Mouse (Mus musculus) heart, postnatal 0 days (tissue): ENCODE results near the gene Pax8. TPM values are rescaled to one million over a fixed set of nuclear protein-coding genes. Genes with fewer than 3 reads are reported as not detected.

ENCODE experiments used
- ATAC-seq: fragments of 200-750 bp; cut with Nextera tagmentation; 2 replicates; pipeline ENCODE4 v1.8.0; 2017; ENCODE audit warnings: low read depth, moderate number of reproducible peaks, moderate library complexity; ENCODE audit not compliant: insufficient read depth
- DNase-seq: peaks from one replicate; pipeline ENCODE4 v3.0.0-alpha.2; 2016; ENCODE audit warnings: low spot score
- H3K27ac ChIP-seq: fragments of 300-500 bp; sonication (generic); 2 replicates; pipeline ENCODE4 v1.5.1; 2014; ENCODE audit warnings: low read depth, mild to moderate bottlenecking
- H3K27me3 ChIP-seq: fragments of 300-500 bp; sonication (generic); 2 replicates; pipeline ENCODE4 v1.6.1; 2014; ENCODE audit warnings: low read length, mixed read lengths; ENCODE audit not compliant: control insufficient read depth, insufficient read depth
- H3K36me3 ChIP-seq: fragments of 300-500 bp; sonication (generic); replicated peaks from 2 replicates; pipeline ENCODE4 v1.6.1; 2014; ENCODE audit warnings: low read length, mixed read lengths; ENCODE audit not compliant: control insufficient read depth, insufficient read depth
- H3K4me1 ChIP-seq: fragments of 300-500 bp; sonication (generic); 2 replicates; pipeline ENCODE4 v1.6.1; 2014; ENCODE audit warnings: antibody characterized with exemption; ENCODE audit not compliant: control insufficient read depth, insufficient read depth
- H3K4me2 ChIP-seq: fragments of 300-500 bp; sonication (generic); 2 replicates; pipeline ENCODE4 v1.6.1; 2014; ENCODE audit warnings: low read depth, mild to moderate bottlenecking, low read length, moderate library complexity
- H3K4me3 ChIP-seq: fragments of 300-500 bp; sonication (generic); 2 replicates; pipeline ENCODE4 v1.5.1; 2014; ENCODE audit warnings: low read depth, low read length
- H3K9ac ChIP-seq: fragments of 300-500 bp; sonication (generic); replicated peaks from 2 replicates; pipeline ENCODE4 v1.6.1; 2014; ENCODE audit warnings: low read depth, low read length, mixed read lengths
- H3K9me3 ChIP-seq: fragments of 300-500 bp; sonication (generic); replicated peaks from 2 replicates; pipeline ENCODE4 v1.6.1; 2016; ENCODE audit warnings: low read length; ENCODE audit not compliant: control insufficient read depth
- CTCF ChIP-seq: IDR thresholded peaks from 2 replicates; pipeline ENCODE4 v1.5.1; 2016; ENCODE audit warnings: antibody characterized with exemption, control low read depth, low read depth
- EP300 ChIP-seq: IDR thresholded peaks from 2 replicates; pipeline ENCODE4 v1.6.1; 2016; ENCODE audit warnings: antibody characterized with exemption, low read depth
- WGBS: fragments of 180-500 bp; shearing (Covaris S2); extraction: QIAGEN DNeasy Blood & Tissue Kit; methylation state at CpG from one replicate; pipeline ENCODE4 v1.1.7; 2014; 5-methylcytosine and 5-hydroxymethylcytosine counted together
- polyA plus RNA-seq: library from polyadenylated mRNA; unstranded; fragments of >200 nt; fragmentation: Nextera tagmentation; extraction: Ambion mirVana; gene quantifications from 2 replicates; pipeline ENCODE4 v1.2.1, GENCODE M21; 2015
- total RNA-seq: library from RNA; depleted of rRNA; stranded (reverse); fragments of >200 nt; gene quantifications from 2 replicates; pipeline ENCODE4 v1.2.3, GENCODE M21; 2014; ENCODE audit warnings: low replicate concordance

Gene Pax8
- total and polyA plus RNA-seq, 2 experiments from 2014 or later = not detected

DNA sequence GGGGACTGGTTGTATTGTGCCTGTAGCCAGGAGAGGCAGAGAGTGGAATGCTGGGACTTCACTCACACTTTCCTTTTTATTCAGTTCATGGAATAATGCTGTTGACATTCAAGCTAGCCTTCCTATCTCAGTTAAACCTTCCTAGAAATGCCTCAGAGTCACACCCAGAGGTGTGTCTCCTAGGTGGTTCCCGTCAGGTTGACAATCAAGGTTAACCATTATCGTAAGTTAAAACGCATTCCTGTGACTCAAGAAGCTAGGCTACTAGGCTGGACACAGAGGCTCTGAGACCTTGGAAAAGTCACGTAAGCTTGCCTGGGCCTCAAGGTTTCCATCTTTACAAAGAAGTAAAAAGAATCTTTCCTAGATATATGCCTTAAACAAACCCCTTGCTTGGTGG, 10.0 kb upstream of the Pax8 start:
- Histone ChIP-seq H3K9me3 (no peaks in the 10 kb centered on the region), H3K27me3 (no peaks in the 10 kb centered on the region), H3K36me3 (no peaks in the 10 kb centered on the region), H3K9ac (no peak overlapping the region), H3K4me1 (no peaks in the 10 kb centered on the region), H3K27ac (no peak overlapping the region), H3K4me2 (no peak overlapping the region), H3K4me3 (no peak overlapping the region)
- no peak for ATAC-seq
- 87% methylated on average over 4 of the region's 4 CpGs for WGBS
- TF ChIP-seq CTCF (no peak), EP300 (no peak)
- no peak for DNase-seq

DNA sequence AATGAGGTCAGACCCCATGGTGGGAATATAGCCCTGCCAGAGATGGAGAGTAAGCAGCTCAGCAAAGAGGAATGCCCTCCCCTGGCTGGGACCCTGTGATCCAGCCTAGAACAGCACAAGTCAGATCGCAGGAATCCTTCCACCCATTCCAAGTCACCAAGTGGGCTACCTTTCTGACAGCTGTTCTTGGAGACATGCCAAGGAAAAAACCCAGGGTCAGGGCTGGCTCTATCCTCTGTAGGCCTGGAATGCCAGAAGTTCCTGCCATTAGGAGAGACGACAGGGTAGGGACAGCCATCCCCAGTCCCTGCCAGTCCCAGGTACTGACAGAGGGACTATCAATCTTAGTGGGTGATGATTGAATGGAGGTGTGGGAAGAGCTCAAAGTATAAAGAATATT, 4.5 kb upstream of the Pax8 start:
- TF ChIP-seq EP300 (no peak), CTCF (no peak)
- H3K9me3 ChIP-seq = no peaks in the 10 kb centered on the region
- 20% methylated on average over 2 of the region's 2 CpGs for WGBS

DNA sequence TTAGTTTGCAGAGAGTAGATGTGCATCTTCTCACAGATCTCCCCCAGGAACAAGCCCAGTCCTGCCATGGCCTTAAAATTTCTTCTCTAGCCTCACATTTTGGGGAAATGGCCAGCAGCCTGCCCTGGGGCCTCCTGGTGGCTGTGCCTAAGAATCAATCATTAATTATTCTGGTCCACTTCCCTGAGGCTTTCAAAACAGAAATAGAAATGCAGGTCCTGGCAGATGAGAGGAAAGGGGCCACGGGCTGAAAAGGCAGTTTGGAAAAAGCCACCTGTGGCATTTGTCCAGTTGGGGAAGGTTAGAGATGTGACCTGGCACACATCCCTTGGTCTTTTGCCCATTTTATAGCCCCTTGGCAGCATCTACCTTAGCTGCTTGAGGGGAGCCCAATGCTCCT, 3.8 kb upstream of the Pax8 start:
- no peak overlapping the region for H3K9ac ChIP-seq
- no peaks in the 10 kb centered on the region for H3K36me3 ChIP-seq
- 24% methylated on average over 1 of the region's 1 CpGs for WGBS
- no peaks in the 10 kb centered on the region for H3K4me1 ChIP-seq
- H3K4me2 ChIP-seq = no peak overlapping the region
- ATAC-seq (no peak), DNase-seq (no peak)
- H3K27ac ChIP-seq = no peak overlapping the region
- peaks cover 40% of the 10 kb centered on the region for H3K27me3 ChIP-seq
- H3K4me3 ChIP-seq = no peak overlapping the region
- H3K9me3 ChIP-seq = no peaks in the 10 kb centered on the region
- TF ChIP-seq EP300 = no peak
- TF ChIP-seq CTCF = no peak

More for the DNA sequence above, 4.5 kb upstream of the Pax8 start:
- H3K27ac ChIP-seq = no peak overlapping the region
- H3K4me2 ChIP-seq = no peak overlapping the region
- H3K4me1 ChIP-seq = no peaks in the 10 kb centered on the region
- H3K9ac ChIP-seq = no peak overlapping the region
- H3K27me3 ChIP-seq = peaks cover 33% of the 10 kb centered on the region
- no peaks in the 10 kb centered on the region for H3K36me3 ChIP-seq
- H3K4me3 ChIP-seq = no peak overlapping the region
- no peak for ATAC-seq
- DNase-seq = no peak

DNA sequence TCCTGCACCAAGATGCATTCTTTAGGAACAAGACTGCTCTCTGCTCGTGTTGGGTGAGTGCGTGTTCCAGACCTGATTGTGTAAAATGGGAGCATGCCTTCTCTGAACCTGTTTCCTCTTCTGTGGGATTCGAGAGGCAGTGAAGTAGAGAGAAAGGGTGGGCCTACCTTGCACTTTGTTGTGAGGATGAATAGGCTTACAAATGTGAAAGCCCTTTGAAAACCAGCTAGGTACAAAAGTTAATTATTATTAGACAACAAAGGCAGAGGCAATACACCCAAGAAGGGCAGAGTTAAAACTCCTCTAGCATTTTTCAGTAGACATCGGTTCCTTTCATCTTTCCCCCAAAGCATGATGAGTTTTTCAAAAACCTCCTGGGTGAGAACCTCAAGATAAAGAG, 3.2 kb upstream of the Pax8 start:
- Histone ChIP-seq H3K27me3 (peaks cover 46% of the 10 kb centered on the region), H3K4me1 (no peaks in the 10 kb centered on the region), H3K4me3 (no peak overlapping the region), H3K4me2 (no peak overlapping the region), H3K9me3 (no peaks in the 10 kb centered on the region), H3K27ac (no peak overlapping the region), H3K9ac (no peak overlapping the region), H3K36me3 (no peaks in the 10 kb centered on the region)
- TF ChIP-seq EP300 (no peak), CTCF (no peak)
- no peak for ATAC-seq
- WGBS = 63% methylated on average over 4 of the region's 4 CpGs
- DNase-seq = no peak

DNA sequence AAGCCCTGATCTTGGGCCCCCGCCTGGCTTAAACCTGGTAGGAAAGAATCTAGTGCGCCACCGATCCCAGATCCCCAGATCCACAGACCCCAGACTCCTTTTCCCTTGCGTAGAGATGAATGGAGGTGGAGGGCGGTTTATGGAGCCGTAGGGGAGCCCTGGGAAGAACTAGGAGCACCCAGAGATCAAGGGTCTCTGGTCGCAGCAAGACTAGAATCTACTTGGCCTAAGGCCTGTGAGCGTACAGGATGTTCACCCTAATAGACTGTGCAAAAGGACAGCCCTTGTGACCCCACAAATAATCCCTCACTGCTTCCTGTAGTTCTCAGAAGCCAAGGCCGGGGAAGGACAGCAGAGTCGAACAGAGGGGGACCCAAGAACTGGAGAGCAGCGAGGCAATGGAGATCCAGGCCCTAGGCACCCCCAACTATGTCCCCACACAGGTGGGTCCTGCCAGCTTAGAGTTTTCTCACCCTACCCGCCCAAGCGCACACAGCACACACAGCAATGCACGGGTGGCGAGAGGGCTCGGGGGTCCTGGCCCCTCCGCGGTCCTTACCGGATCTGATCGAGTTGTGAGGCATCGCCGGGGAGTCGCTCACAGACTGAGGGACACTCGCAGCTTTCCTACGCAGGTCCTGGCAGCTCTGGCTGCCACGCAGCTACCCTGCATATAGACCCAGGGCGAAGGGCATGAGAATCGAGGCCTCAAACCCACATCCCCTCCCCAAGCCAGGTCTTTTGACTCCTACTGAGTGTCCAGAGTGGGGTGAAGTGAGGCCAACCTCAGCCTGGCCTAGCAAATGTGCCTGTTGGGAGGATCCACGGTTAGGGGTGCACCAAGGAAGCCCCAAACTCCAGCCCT, 653 bp downstream of the Pax8 start:
- Histone ChIP-seq H3K4me3 (peak overlapping the region; percentile 29), H3K4me2 (peak overlapping the region; percentile 33; the same call in 1 of the 2 replicates), H3K36me3 (no peaks in the 10 kb centered on the region), H3K9me3 (no peaks in the 10 kb centered on the region), H3K27me3 (peaks cover 78% of the 10 kb centered on the region), H3K9ac (no peak overlapping the region), H3K4me1 (no peaks in the 10 kb centered on the region), H3K27ac (no peak overlapping the region)
- DNase-seq (no peak), ATAC-seq (no peak)
- WGBS = 26% methylated on average over 29 of the region's 29 CpGs
- TF ChIP-seq CTCF = no peak
- no peak for TF ChIP-seq EP300
